Mouse (Mus musculus) heart, embryonic 10.5 days (tissue): Measurements from ENCODE around the gene Zhx3. TPM values are rescaled to one million over a fixed set of nuclear protein-coding genes. Genes with fewer than 3 reads are reported as not detected.

ENCODE experiments used
- polyA plus RNA-seq: library from polyadenylated mRNA; unstranded; fragments of >200 nt; fragmentation: Nextera tagmentation; extraction: Ambion mirVana; gene quantifications from 2 replicates; pipeline ENCODE4 v1.2.1, GENCODE M21; 2016

Zhx3 gene
- polyA plus RNA-seq, 1 experiment from 2014 or later, result 6.1 TPM

Other genes with a start within 250 kb of the Zhx3 start
- 54.7 and 69.5 TPM in 2 replicates for gene Top1, start 227.1 kb downstream of the Zhx3 start, polyA plus RNA-seq
- gene Plcg1, start 141.7 kb downstream of the Zhx3 start, polyA plus RNA-seq, result 37.5 and 44.9 TPM in 2 replicates
- gene Lpin3, start 7.7 kb upstream of the Zhx3 start, polyA plus RNA-seq, result 1.9 and 2.4 TPM in 2 replicates
- 1.2 and 2.5 TPM in 2 replicates for gene Emilin3, start 39.3 kb upstream of the Zhx3 start, polyA plus RNA-seq
- 16.6 and 22.9 TPM in 2 replicates for gene Chd6, start 236.1 kb upstream of the Zhx3 start, polyA plus RNA-seq